Mouse (Mus musculus) embryonic fibroblast, embryonic 13.5 days (primary cell): ENCODE measurements around the gene Tbcel.

ENCODE experiments used
- CTCF ChIP-seq: IDR thresholded peaks from 2 replicates; pipeline ENCODE4 v1.5.1; 2011; ENCODE audit warnings: mild to moderate bottlenecking, control low read depth, low read length, moderate library complexity, borderline replicate concordance; ENCODE audit not compliant: insufficient read depth
- POLR2A ChIP-seq: IDR thresholded peaks from 2 replicates; pipeline ENCODE4 v1.6.1; 2011; ENCODE audit warnings: low read depth, mild to moderate bottlenecking, control low read depth, low read length, moderate library complexity

- no peak for TF ChIP-seq POLR2A
- TF ChIP-seq CTCF: no peak
These were observed 75.5 kb downstream of the Tbcel start for GRCm38 (mm10) chr9:42432155-42432554.
